Mouse (Mus musculus): ENCODE results near the gene Grip1.

Gene Grip1

DNA sequence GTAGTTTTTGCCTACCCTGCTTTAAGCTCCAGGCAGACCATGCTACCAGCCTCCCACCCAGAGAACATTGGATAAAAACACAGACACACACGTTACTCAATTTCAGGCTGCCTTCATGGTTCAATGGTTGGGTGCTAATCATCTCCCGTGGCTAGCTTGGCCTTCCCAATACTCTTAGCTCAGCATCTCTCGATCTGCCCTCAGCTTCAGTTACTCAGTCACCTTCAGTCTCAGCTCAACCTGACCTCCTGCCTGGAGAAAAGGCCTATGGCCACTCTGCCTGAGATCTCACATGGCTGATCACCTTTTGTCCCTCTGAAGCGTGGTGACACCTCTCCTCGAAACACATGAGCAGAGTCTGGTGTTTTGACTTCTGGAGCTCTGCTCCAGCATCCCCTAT lies 379.7 kb downstream of the Grip1 start:
- DNase-seq (ENCODE audit: low spot score in 2 of 2) = no peak

DNA sequence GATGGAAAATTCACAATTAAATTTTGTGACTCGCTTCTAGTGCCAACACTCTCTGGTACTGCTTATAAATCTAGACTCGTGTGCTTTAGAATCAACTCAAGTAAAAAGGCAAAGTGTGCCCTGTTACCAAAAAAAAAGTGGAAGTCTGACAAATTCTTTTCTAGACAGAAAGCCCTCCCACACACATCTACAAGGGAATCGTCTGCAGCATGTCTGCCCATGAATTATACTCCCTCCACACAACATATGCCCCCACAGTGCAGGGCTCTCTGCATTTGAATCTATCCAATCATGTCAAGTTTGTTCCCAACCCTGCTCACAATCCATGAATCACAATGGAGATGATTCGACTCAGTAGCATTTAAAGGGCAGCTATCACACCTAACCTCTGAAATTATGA lies 380.5 kb downstream of the Grip1 start:
- DNase-seq (ENCODE audit: low spot score in 2 of 2) = no peak

DNA sequence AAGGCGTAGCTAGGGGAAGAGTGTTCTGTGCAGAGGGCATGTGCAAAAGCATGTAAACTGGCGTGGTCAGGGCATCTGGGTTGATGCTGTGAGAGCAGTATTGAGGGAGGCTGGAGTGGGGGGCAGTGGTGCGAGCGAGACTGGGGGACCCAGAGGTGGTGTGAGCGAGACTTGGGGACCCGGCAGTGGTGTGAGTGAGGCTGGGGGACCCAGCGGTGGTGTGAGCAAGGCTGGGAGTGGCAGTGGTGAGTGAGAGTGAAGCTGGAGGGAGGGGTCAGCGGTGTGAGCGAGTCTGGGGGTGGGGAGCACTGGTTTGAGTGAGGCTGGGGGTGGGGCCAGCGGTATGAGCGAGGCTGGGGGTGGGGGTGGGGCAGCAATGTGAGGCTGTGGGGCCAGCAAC lies 386.0 kb downstream of the Grip1 start:
- no peak for DNase-seq (ENCODE audit: low spot score in 2 of 2)

DNA sequence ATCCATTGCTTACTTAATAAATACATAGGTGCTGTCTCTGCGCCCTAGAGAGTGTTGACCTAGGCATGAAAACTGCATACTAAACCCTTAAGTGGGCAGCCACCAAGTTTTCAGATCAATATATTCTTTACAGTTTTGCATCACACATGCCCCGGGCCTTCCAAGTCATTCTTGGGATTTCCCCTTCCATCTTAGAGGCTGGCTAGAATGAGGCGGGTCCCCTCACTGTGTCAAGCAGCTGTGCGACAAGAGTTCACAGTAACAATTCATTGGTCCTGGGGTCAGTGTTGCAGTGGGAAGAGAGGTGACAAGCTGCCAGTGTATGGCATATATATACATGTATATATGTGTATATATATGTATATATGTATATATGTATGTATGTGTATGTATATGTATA lies 388.4 kb downstream of the Grip1 start:
- no peak for DNase-seq (ENCODE audit: low spot score in 2 of 2)

DNA sequence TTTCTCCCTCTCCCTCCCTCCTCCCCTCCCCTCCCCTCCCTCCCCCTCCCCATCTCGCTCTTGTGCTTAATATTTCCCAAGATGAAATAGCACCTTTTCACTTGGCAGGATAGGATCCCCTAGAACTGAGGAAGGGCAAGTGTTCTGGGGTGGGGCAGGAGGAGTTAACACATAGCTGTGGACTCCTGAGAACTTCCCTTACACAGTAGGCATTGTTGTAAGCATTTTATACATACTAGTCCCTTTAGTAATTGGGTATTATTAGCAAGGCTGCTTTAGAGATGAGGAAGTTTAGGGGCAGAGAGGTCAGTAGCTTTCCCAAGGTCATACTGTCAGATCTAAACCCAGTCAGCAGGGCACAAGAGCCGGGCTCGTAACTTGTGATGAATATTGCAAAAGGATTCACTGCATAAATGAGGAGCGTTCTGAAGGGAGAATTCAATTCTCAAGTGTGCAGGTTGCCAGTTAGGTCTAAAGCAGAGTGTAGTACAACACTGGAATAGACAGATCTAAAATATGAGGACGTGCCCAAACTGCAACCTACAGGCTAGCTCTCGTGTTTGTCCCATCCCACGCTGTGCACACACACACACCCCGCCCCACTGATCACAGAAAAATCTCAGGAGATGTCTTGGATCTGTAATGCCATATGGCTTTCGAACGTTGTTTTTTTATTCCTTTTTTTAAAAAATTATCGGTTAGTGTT lies 392.2 kb downstream of the Grip1 start:
- DNase-seq (ENCODE audit: low spot score in 2 of 2) = no peak

DNA sequence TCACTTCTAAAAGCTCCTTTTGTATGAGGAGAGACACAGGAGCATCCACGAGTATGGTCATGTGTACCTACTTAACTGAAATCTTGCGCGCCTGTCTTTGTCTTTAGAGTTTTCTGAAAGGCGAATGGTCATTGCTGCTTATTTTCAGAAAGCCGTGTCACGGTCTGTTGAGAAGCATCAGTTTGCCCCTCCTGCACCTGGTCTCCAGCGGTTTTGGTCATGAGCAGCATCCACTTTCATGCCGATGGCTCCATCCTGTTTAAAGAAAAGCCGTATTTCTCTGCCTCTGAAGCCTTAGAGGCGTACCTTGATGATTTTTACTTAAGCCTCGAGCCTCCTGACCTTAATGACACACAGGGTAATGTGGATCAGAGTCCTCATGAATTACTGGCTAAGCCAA lies 398.0 kb downstream of the Grip1 start:
- no peak for DNase-seq (ENCODE audit: low spot score in 2 of 2)

DNA sequence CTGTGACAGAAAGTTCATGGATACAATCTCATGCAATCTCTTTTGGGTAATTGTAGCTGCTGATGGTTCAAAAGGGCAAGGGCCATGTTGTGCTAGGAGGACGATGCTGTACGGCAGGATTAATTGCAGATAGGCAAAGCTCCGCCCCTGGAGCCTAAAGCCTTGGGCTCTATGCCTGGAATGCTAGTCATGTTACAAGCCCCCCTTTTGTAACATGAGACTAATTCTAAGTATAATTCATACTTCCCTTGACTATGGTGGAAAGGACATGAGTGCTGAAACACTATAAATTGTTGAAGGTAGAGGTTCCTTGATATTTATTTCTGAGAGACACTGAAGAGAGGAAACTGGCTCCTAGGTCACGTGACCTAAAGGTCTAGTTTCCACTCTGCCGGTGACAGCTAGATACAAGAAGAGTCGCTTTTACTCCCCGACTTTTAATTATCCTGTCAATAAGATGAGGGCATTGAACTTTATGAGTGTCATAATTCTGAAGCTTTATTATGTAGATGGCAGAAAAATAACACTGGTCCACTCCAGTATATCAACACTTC lies 399.0 kb downstream of the Grip1 start:
- no peak for DNase-seq (ENCODE audit: low spot score in 2 of 2)

DNA sequence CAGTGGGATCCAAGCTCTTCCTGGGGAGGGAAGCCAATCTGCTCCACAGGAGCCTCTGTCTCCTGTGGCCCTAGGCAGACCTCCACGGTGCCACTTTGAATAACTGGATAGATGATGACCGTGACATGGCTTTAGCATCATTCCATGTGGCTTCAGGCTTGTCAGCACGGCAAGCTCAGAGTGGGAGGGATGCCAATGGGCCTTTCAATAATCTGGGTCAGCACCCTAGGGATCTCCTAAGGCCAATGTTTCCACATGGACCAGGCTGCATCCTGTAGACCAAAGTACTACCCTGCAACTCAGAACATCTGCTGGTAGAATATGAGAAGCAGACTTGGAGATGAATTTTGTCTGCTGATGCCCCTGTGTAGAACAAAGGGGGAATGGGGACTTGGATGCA lies 414.1 kb downstream of the Grip1 start:
- no peak for DNase-seq (ENCODE audit: low spot score in 2 of 2)

DNA sequence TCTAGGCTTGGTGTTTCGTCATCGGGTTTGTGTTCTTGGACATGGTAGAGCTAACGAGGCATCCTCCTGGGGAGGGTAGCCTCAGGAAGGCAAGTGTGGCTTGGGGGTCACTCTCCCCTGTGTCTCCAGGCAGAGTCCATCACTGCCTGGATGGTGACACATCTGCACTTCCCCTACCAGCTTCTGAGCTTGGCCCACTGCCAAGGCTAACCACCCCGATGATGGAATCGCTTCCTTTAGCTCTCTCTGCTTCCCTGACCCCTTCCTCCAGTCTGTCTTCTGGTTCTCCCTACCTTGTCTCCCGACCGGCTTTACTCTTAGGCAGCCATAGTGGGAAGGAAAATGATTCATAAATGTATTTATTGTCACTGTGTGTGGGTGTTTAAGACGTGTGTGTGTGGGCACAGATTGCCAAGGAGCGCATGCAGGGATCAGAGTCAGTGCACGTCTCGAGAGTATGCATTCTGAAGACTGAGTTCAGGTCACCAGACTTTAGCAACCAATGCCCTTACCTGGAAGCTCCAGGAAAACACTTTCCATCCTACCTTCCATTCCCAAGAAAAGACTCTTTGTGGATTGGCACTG lies 415.5 kb downstream of the Grip1 start:
- no peak for DNase-seq (ENCODE audit: low spot score in 2 of 2)

DNA sequence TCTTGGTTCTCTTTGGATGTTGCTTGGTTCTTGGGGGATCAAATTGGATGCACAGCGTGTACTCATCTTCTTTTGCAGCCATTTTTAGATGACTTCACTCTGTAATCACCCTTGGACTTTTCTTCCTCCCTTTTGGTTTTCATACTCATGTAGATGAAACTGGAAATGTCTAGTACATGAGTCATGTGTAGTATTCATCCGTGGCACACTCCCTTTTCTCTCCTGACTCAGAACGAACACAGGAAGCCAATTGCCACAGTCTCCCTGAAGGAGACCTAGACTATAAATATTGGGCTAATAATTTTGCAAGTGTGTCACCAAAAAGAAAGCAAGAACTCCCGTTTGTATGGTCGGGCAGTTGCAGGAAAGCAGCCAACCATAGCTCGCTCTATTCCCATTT lies 423.1 kb downstream of the Grip1 start:
- DNase-seq (ENCODE audit: low spot score in 2 of 2) = no peak

DNA sequence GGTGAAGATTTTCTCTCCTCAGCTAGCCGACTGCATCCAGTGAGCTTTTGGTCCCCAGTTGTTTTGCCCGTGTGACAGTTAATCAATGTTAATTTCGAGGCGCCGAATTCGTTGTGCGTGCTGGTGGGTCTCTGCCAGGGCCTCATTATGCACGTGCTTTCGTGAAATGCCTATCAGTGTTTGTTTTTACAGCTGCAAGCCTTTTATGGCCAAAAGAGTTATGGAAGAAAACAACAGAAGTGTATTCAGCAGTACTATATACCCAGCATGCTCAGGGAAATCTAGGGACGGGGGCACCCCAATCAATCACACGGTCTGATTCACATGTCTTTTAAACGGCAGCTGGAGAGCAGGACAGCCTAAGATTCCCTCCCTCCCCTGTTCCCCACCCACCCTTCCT lies 424.7 kb downstream of the Grip1 start:
- no peak for DNase-seq (ENCODE audit: low spot score in 2 of 2)

DNA sequence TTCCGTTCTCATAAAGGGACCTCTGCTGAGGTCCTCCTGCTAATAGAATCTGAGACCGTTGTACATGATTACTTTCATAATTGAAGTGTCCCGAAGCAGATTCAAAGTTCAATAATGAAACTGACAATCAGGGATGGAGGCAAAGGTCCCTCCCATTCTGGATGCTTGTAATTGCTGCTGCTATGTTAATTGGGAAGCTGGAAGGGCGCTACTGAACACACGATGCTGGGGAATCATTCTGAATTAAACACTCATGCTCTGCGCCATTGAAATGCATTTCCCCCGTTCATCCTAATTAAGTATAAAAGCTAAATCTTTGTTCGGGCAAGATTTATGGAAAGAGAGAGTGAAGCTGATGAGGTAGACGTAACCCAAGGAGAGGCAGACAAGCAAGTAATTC lies 431.0 kb downstream of the Grip1 start:
- no peak for DNase-seq (ENCODE audit: low spot score in 2 of 2)

DNA sequence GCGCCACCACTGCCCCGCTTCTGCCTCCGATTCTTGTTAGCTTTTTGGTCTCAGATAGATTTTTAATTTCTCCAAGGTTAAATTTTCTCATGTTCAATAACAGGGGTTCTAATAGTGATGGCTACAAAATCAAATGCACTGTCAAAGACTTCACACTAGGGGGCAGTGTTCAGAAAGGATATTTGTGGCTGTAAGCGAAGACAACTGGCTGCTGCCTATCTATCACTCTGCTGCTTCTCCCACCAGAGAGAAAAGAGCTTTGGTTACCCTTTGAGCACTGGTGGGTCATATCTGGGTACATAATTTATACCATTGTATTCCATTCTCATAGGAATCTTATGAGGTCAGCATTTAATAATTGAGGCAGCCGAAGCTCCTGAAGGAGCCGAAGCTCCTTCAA lies 431.9 kb downstream of the Grip1 start:
- DNase-seq (ENCODE audit: low spot score in 2 of 2) = no peak

DNA sequence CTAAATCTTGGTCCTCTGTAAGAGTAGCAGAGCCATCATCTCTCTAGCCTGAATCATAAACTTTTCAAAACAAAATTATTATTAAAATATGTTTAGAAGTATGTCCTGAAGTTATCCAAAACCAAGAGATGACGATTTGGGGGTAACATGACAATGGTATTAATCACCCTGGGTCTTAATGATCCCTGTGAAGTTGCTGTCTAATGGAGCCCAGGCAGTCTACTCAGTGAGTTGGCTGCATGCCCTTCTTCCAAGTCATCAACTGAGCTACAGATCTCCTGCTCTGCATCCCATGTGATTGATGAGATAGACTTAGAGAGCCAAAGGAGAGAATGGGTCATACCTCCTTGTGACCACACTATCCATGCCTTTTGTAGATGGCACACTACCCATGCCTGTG lies 433.1 kb downstream of the Grip1 start:
- no peak for DNase-seq (ENCODE audit: low spot score in 2 of 2)

DNA sequence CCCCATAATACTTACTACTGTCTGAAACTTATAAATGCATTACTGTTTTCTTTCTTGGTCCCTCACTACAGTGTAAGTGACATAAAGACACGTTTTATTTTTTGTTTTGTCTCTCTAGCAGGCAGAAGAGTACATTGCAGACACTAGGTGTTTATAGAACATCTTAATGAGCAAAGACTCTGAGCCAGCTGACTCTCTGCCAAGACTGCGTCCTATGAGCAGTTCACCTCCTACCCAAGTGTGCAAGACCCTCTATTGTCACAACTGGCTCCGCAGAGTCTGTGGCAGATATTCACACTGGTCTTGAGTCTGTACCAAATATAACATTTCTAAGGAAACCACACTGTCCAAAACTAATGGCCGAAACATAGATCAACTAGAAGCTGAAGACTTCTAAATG lies 449.1 kb downstream of the Grip1 start:
- DNase-seq (ENCODE audit: low spot score in 2 of 2) = no peak

DNA sequence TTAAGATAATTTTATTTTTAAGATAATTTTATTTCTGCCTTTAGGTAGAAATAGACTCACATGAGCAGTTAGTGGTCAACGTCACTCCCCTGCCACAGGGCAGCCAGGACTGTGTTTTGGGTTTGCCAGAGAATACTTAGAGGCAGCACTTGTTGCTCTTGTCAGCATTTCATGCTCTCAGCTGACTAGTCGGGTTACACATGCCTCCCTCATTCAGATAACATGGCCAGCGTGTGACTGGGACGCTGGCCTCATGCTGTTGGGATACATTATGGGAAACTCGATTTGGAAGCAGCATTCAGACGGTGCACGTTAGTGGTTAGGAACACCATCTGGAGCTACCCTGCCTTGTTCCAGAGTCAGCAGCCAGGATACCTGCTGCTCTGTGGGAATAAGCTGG lies 453.2 kb downstream of the Grip1 start:
- no peak for DNase-seq (ENCODE audit: low spot score in 2 of 2)

DNA sequence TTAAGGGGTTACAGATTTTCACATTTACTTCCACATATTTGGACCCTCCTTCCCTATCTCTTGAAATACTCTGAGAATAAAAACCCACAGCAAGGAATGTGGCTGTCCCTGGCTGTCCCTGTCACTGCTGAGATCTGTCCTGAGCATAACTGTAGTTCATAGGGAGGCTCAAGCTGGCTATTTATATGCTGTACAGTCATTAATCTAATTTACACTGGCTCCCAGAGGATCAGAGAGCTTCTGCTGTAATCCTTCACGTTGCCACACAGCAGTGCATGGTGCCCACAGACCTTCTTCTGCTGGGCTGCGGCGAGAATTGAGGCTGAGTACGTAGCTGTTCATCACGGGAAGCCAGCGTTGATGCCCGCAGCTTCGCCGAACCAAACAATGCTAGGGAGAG lies 464.4 kb downstream of the Grip1 start:
- DNase-seq (ENCODE audit: low spot score in 2 of 2) = no peak

DNA sequence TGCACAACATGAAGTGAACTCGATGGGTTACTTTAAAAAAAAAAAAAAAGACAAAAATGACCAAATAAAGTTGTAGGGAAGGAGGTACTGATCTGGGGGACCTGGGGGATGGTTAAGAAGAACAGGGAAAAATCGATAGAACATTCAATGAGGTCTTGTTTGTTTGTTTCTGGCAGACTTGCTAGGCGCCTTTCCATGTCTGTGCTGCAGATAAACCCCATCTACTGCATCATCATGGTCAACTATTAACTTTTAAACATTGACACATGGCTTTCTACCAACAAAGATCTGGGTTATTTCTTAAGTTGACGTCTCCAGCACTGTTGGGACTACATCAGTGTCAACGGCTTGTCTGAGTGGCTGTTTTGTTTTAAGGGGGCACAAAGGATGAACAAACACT lies 474.3 kb downstream of the Grip1 start:
- DNase-seq (ENCODE audit: low spot score in 2 of 2) = no peak

DNA sequence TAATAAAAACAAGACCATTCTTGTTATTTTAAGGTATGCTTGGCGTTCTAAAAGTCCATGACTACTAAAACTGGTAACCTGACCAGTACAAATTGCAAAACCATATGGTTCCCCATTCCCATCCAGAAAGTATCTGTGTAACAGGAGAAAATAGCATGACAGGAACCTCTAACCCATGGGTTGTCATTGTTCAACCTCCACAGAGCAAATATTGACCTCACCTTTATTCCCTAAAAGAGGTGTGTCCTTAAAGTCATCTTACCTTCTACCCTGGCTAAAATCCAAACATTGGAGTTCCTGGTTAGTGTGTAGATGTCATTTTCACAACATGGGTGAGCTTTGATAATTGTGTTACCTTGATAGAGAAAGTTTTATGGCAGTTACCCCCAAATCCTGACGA lies 475.3 kb downstream of the Grip1 start:
- DNase-seq (ENCODE audit: low spot score in 2 of 2) = no peak

DNA sequence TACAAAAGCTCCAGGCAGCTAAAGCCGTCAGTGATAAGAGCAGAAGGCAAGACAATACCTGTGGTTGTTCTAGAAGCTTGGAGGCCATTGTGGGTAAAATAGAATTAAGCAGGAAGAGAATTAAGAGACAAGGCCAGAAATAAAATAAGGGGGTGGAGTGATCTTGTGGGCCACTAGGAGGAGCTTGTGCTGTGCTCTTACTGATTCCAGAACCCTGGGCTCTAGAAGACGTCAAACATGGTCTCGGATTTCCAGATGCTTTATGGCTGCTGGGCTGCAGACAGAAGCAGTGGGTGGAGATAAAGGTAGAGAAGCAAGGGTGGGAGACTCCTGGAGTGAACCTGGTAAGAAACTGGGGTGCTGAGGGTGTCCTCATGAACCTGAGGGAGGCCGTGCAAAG lies 479.2 kb downstream of the Grip1 start:
- no peak for DNase-seq (ENCODE audit: low spot score in 2 of 2)

DNA sequence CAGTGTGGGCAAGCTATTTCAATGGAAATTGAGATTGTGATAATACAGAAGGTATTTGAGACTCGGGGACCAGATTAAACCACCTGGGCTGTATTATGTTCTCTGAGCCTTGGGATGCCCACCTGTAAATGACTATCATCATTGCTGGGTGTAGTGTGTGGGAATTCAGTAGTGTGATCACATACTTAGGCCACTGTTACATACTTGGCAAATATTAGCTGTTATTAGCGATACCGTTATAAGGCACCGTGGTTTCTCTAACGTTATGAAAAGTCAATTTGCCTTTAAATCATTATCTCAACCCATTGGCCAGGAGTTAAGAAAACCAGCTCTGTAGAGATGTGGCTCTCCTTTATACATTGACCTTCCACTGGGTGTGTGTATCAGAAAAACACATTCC lies 479.7 kb downstream of the Grip1 start:
- DNase-seq (ENCODE audit: low spot score in 2 of 2) = no peak

DNA sequence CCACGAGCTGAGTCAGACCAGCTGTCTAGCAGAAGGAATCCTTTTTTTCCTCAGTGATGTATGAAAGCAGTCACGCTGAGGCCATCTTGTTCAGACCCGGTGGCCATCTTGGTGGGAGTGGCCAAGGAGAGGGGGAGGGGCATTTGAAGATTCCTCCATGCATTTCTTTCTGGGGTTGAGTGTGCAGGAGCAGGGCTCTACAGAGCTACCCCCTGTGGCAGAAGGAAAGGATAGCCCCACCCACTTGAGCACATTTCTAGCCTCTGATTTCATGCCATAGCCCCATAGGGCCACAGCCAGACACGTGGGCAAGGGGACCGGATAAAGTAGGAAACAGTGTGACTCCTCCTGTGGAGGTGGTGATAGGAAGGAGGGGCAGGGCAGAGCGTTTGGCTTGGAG lies 481.6 kb downstream of the Grip1 start:
- no peak for DNase-seq (ENCODE audit: low spot score in 2 of 2)

DNA sequence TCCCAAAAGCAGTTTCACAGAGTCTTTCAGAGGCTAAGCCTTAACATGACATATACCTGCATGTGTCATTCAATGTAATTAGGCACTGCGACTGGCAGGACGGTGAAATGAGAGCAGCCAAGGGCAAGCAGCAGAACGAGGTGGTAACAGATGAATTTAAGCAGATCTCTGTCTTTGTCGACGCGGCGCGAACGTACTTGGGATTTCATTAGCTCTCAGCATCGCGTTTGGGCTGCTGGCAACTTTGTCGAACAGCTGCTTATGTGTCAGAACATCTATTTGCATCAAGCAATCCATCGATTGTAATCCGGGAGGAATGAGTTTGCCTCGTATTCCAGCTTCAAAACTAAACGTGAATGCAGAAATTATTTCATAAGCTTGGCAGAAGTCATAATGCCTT lies 483.9 kb downstream of the Grip1 start:
- no peak for DNase-seq (ENCODE audit: low spot score in 2 of 2)

DNA sequence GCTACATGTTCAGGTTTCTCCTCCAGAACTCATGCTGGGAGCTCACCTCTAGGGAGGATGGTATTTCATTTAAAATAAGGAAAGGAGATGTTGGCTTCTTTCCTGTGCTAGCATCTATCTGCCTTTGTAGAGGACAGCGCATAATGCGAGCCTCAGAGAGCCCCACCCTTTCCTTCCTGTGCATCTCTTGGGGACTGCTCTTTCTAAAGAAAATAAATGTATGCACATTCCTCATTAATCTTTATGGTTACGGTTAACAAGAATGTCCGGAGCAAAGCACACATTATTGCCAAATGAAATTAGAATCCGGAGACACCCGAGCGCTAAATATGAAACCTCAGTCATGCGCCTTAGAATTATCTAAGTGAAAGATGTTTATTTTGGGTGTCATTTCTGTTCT lies 490.3 kb downstream of the Grip1 start:
- DNase-seq (ENCODE audit: low spot score in 2 of 2) = no peak
